Mouse (Mus musculus) liver, postnatal 0 days (tissue): ENCODE results near the gene Clec5a.

Source experiments
- CTCF ChIP-seq: sonication (generic); IDR thresholded peaks from 2 replicates; pipeline ENCODE4 v1.5.1; 2016; ENCODE audit warnings: antibody characterized with exemption, low read depth
- EP300 ChIP-seq: IDR thresholded peaks from 2 replicates; pipeline ENCODE4 v1.6.1; 2016; ENCODE audit warnings: antibody characterized with exemption, low read depth, mild to moderate bottlenecking

GRCm38 (mm10) chr6:40626111-40626510, 40.5 kb upstream of the Clec5a start:
- TF ChIP-seq CTCF (no peak), EP300 (no peak)
